Mouse (Mus musculus): ENCODE results near the gene Setx.
"Not testable (repeated sequence)": the region's sequence is repeated elsewhere in the genome, so short reads cannot be mapped to it uniquely, and the experiment has no call there.

- TF ChIP-seq CTCF (IDR thresholded peaks at IDR 0.05; ENCODE audit: borderline replicate concordance, insufficient read depth, low read depth, low read length); POLR2A (IDR thresholded peaks at IDR 0.05; ENCODE audit: borderline replicate concordance, insufficient read depth, low read length): not testable (repeated sequence)
Observed at GRCm38 (mm10) chr2:29089276-29089675, 34.7 kb upstream of the Setx start.

All from cerebellum, adult 2 months (tissue).